Mouse (Mus musculus) ES-CJ7 (cell line): ENCODE measurements around the gene Vamp9.
A peak's percentile ranks its signal among the peaks of the same experiment; 100 is the strongest.

ENCODE experiments used
- DNase-seq: peaks from one replicate; pipeline ENCODE4 v3.0.0; 2011; ENCODE audit warnings: low read depth, low spot score

Vamp9 gene

DNA sequence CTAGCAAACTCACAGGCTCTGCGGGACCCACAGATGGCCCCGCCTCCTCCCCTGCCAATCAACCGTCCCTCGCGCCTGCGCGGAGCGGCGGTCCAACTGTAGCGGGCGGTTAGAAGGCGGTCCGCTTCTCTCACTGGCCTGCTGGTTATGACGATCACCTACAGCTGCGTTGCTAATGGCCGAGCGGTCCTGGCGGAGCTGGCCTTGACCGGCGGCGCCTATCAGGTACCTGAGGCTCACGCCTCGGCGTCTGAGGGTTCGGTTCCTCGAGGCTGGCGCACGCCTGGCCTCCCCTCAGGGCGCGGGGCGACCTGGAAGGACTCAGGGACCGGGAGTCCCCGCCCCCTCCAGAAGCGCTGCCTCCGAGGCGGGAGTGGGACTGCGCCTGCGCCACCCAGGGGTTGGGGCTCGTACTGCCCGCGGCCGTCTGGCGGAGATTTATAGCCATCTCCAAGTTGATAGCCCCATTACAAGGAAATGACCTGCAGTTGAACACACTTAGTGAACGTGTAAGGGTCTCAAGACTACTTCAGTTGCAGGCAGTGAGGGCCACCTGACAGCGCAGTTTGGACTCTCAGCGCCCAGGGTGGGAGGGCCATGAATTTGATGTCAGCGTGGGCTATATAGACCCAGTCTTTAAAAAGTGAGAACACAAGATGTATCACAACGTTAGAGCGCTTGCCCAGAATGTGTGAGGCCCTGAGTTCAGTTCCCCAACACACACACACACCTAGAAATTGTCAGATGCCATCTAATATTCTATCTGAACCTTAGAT lies at the start of gene Vamp9:
Gene Vamp9, plus strand, starts transcription at position 74 of the 776 bp plus-strand sequence.
- DNase-seq = peak; percentile 96

DNA sequence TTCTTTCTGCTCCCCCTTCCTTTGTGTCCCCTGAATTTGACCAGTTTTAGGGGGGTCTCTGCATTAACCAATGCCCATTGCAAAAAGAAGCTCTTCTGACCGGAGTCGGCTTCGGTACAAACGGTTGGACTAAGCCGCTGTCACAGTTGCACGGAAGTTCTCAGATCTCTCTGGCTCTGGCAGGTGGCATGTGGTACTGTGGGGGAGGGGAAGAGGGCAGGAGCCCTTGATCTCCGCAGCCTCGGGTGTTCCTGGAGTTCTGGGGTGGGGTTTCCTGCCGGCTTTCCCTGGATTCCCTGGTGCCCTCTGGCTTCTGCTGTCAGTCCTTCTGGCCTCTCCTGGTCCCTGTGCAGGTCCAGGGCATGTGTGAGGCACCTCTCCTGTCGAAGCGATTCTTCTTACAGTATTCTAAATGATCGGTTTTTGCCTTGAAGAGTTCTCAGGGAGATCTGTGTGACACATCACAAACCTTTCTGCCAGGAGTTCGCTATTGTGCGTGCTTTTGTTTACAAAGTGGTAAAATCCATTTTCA lies 48.9 kb upstream of the Vamp9 start:
- DNase-seq = peak; percentile 14

DNA sequence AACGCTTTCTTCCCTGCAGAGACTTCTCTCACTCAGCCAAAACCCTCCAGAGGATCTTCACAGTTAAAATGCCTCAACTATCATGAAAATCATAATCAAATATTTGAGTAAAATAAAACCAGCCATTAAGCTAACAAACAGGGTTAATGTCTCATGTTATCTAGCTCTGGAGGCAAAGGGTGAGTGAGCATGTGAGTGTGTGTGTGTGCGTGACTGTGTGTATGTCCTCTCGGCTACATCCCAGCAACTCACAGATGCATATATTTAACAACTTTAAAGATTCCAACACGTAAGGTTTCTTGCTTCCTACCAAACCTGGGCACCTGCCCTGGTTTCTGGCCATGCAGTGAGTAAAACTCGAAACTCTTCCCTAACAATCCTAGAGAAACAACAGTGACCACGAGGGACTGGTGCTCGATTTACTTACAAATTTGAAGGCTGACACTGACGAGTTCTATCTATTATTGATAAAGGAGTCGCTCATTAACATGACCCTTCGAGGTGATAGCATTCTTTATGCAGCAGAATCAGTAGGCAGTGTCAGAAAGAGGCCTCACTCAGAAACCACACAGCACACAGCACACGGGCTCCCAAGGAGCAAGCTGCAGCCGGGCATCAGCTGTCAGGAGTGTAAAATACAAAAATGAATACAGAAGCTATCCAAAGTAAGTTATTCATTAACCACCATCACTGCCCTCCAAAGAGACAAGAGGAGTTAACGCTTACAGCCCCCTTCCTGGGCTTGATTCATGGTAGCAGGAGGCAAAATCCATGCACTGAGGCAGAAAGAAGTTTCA lies 46.2 kb upstream of the Vamp9 start:
- DNase-seq = no peak

GRCm38 (mm10) chr5:99861816-99862215 lies 44.2 kb upstream of the Vamp9 start:
- no peak for DNase-seq

- DNase-seq = no peak
These were observed 42.2 kb upstream of the Vamp9 start for GRCm38 (mm10) chr5:99863656-99864380.

DNA sequence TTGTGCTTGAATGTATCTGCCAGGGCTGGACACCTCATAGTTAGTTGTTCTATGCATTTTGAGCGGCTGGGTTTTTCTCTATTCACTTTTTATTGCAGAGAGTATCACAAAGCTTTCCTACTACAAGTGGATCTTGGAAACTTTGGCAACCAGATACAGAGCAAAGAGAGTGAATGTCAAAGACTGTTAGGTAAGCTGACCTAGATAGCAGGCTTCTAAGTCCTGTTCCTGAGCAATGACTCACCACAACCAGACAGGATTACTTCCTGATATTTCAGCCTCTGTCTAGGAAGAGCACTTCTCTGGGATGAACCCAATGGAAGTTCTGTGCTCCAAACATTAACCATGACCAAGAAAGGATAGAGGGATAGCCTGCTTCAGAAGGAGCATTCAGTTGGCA lies 40.3 kb upstream of the Vamp9 start:
- DNase-seq = no peak

GRCm38 (mm10) chr5:99868286-99868685 lies 37.8 kb upstream of the Vamp9 start:
- peak; percentile 8 for DNase-seq

DNA sequence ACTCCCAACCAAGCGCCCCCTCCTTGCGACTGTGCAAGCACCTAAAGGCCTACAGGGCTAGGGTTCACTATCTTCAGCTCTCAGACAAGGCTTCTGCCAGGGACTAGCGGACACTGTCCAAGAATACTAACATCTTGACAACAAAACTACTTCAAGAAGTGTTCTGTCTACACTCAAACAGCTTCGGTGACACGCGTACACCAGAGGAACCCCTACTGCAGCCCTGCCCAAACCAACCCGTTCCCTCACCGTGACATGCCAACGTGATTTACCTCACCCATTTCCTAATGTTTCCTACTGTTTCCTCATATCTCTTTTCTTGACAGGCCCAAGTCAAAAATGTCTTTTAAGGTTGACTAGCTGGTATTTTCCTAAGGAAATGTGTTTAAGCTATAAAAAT lies 37.1 kb upstream of the Vamp9 start:
- no peak for DNase-seq

GRCm38 (mm10) chr5:99877565-99877964 lies 28.5 kb upstream of the Vamp9 start:
- DNase-seq = no peak

DNA sequence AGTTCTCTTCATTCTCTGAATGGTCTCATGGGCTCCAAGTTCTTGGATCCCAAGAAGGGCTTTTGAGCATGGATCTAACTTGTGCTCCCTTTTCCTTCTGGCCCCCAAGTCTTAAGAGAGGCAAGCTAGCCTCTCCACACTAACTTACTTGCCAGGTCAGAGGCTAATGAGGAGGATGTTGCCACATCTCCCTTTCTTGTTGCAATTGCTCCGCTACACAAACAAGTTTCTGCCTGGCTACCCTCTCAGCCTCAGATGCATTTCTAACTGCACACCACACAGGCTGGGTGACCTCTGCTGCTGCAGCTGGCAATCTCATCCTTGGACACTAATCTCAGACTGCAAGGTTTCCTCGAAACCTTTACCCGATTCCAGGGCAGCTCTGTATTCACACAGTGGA lies 23.6 kb upstream of the Vamp9 start:
- no peak for DNase-seq

DNA sequence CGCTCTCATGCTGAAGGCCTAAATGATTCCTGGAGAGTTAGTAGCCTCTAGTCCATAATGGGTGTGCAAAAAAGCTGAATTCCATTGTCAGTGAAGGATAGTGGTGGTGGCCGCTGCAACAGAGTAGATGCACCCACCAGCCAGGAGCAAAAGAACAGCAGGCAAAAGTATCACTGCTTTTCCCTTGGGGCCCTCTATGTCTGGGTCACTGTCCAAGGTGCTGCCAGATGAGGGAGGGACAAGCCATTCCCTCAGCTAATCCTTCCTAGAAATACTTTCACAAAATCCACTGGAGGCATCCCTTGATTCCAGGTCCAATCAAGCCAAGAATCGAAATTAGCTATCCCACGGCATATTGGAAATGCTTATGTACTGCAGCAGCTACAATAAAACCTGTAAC lies 22.0 kb upstream of the Vamp9 start:
- no peak for DNase-seq

GRCm38 (mm10) chr5:99887133-99887532 lies 18.9 kb upstream of the Vamp9 start:
- DNase-seq = no peak

GRCm38 (mm10) chr5:99891516-99892441 lies 14.3 kb upstream of the Vamp9 start:
- DNase-seq = peak; percentile 70

DNA sequence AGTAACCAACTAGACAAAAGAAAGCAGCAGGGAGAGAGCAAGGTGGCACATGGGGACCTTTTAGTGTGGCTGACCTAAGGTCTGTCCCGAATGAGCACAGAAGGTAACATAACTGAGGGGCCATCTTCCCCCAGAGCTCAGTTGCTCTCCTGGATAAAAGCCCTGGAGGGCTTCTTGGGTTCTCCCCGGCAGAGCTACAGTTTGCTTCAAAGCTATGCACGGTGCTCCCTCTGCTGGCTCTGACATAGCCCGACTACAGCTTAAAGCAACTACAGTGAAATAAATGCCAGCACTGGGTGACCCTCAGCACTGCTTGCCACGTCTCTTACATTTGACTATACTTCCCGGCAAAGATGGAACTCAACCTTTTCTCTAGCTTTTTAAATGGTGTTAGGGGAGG lies 6.0 kb upstream of the Vamp9 start:
- peak; percentile 62 for DNase-seq

DNA sequence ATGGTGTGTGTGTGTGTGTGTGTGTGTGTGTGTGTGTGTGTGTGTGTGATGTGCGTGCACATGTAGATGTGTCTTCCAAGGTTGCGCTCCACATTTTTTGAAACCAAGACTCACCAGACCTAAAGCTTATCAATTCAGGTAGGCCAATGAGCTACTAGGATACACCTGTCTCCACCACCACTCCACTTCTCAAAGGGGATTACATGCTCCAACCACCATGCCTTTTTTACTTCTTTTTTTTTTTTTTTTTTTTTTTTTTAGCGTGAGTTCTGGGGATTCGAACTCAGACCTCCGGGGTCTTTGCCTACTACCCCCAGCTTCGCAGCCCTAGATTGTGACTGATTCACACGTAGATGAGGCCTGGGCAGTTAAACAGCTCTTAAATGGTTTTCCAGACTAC lies 323 bp upstream of the Vamp9 start:
- DNase-seq = no peak

GRCm38 (mm10) chr5:99915494-99915893 lies 9.4 kb downstream of the Vamp9 start:
- DNase-seq = no peak

- DNase-seq = peak; percentile 51
These were observed 16.0 kb downstream of the Vamp9 start for GRCm38 (mm10) chr5:99922033-99922432.

DNA sequence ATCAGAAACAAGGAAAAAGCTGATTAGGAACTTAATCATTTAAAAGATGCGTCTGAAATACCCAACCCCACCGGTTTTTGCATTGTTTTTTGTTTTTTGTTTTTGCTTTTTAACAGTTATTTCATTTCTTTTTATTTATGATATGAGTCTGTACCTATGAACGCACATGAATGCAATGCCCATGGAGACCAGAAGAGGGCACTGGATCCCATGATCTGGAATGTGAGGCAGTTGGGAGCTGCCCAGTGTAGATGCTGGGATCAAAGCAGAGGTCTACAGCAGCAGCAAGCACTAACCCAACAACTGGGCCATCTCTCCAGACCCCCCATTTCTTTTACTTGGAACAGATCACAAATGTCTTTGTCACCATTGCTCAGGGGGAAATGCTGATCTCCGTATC lies 21.9 kb downstream of the Vamp9 start:
- DNase-seq = peak; percentile 74

- no peak for DNase-seq
These were observed 25.9 kb downstream of the Vamp9 start for GRCm38 (mm10) chr5:99931910-99932309.

GRCm38 (mm10) chr5:99939440-99939839 lies 33.4 kb downstream of the Vamp9 start:
- DNase-seq = no peak

- no peak for DNase-seq
These were observed 35.2 kb downstream of the Vamp9 start for GRCm38 (mm10) chr5:99941273-99941672.
